Comparison of ENCODE assay signal across 8 mouse cellular contexts in genomic region chr4:54944921-54945430, GRCm38 (mm10). TPM values are rescaled to one million over a fixed set of nuclear protein-coding genes. Genes with fewer than 3 reads are reported as not detected.
DNase-seq lines count a peak whose midpoint lies in the region; ATAC-seq lines count a peak whose summit lies in the region.

Zfp462 (plus strand) TSS chr4:54945048.

- no peaks in the 10 kb centered on the region for H3K36me3 ChIP-seq in forebrain, embryonic 16.5 days (ENCODE audit: control insufficient read depth, insufficient read depth)
- no peaks in the 10 kb centered on the region for H3K36me3 ChIP-seq in hindbrain, embryonic 14.5 days (replicated peaks; ENCODE audit: control insufficient read depth, insufficient read depth)
- H3K36me3 ChIP-seq in midbrain, embryonic 15.5 days (replicated peaks) = no peaks in the 10 kb centered on the region

- under 1% methylated on average over 36 of the region's 43 CpGs for WGBS in forebrain, embryonic 16.5 days
- under 1% methylated on average over 43 of the region's 43 CpGs for WGBS in hindbrain, embryonic 14.5 days
- under 1% methylated on average over 43 of the region's 43 CpGs for WGBS in midbrain, embryonic 15.5 days

- intact Hi-C loops in left cerebral cortex, postnatal 4 days (cut with DNase I) = loop anchor here (5.0 to 10.0 kb wide), 4 partner anchors 297 to 1063 kb away; no protein-coding TSS in a partner anchor

- H3K9me3 ChIP-seq in forebrain, embryonic 16.5 days (ENCODE audit: control insufficient read depth, low read length) = no peaks in the 10 kb centered on the region
- no peaks in the 10 kb centered on the region for H3K9me3 ChIP-seq in hindbrain, embryonic 14.5 days (ENCODE audit: control insufficient read depth, low read length)
- H3K9me3 ChIP-seq in midbrain, embryonic 15.5 days = no peaks in the 10 kb centered on the region

- peak within 1 kb of the TSS; percentile 72 for H3K4me2 ChIP-seq in forebrain, embryonic 16.5 days (ENCODE audit: low read length)
- peak within 1 kb of the TSS; percentile 95 for H3K4me2 ChIP-seq in hindbrain, embryonic 14.5 days (replicated peaks)
- H3K4me2 ChIP-seq in midbrain, embryonic 15.5 days = peak within 1 kb of the TSS; percentile 84

- peak; percentile 11 for DNase-seq in cerebellum, adult 8-10 months
- no peak for DNase-seq in cerebellum, adult 9-10 months
- DNase-seq in adrenal gland, postnatal 36 days = peak; percentile 74 to 81
- peak; percentile 63 for DNase-seq in hindbrain, embryonic 14.5 days (ENCODE audit: low spot score)
- DNase-seq in left cerebral cortex, postnatal 4 days = peak; percentile 59

- H3K4me3 ChIP-seq in forebrain, embryonic 16.5 days (replicated peaks; ENCODE audit: low read length) = peak within 1 kb of the TSS; percentile 90
- H3K4me3 ChIP-seq in hindbrain, embryonic 14.5 days (replicated peaks; ENCODE audit: low read length) = peak within 1 kb of the TSS; percentile 92
- peak within 1 kb of the TSS; percentile 84 for H3K4me3 ChIP-seq in midbrain, embryonic 15.5 days

- peak within 1 kb of the TSS; percentile 86 for H3K9ac ChIP-seq in forebrain, embryonic 16.5 days (replicated peaks; ENCODE audit: low read depth, low read length)
- H3K9ac ChIP-seq in hindbrain, embryonic 14.5 days = peak within 1 kb of the TSS; percentile 97
- peak within 1 kb of the TSS; percentile 96 for H3K9ac ChIP-seq in midbrain, embryonic 15.5 days

- ATAC-seq in forebrain, embryonic 16.5 days = peak; percentile 24
- ATAC-seq in hindbrain, embryonic 14.5 days (ENCODE audit: low FRiP score) = peak; percentile 52
- ATAC-seq in midbrain, embryonic 15.5 days (replicated peaks) = peak; percentile 34
- ATAC-seq in erythroblast, adult 5-6 weeks (replicated peaks; ENCODE audit: low FRiP score, poor library complexity, severe bottlenecking) = no peak

- no peaks in the 10 kb centered on the region for H3K27me3 ChIP-seq in forebrain, embryonic 16.5 days (replicated peaks; ENCODE audit: control insufficient read depth, insufficient read depth, low read length)
- H3K27me3 ChIP-seq in hindbrain, embryonic 14.5 days (ENCODE audit: control insufficient read depth, insufficient read depth, low read length) = no peaks in the 10 kb centered on the region
- H3K27me3 ChIP-seq in midbrain, embryonic 15.5 days (replicated peaks) = no peaks in the 10 kb centered on the region

- H3K27ac ChIP-seq in forebrain, embryonic 16.5 days (ENCODE audit: low read length) = peak within 1 kb of the TSS; percentile 98
- peak within 1 kb of the TSS; percentile 100 for H3K27ac ChIP-seq in hindbrain, embryonic 14.5 days
- peak within 1 kb of the TSS; percentile 99 for H3K27ac ChIP-seq in midbrain, embryonic 15.5 days

- H3K4me1 ChIP-seq in forebrain, embryonic 16.5 days (replicated peaks; ENCODE audit: control insufficient read depth, insufficient read depth, low read length) = no peaks in the 10 kb centered on the region; the same call in 1 of the 2 replicates
- H3K4me1 ChIP-seq in hindbrain, embryonic 14.5 days (replicated peaks; ENCODE audit: control insufficient read depth, insufficient read depth, low read length) = peaks cover 10% of the 10 kb centered on the region
- H3K4me1 ChIP-seq in midbrain, embryonic 15.5 days = 0 out of 2 replicates have a peak, but pooled peaks cover 4% of the 10 kb centered on the region

RNA-seq across cellular contexts. Expression of gene Zfp462, which starts in this region (rescaled TPM):
- total RNA-seq in adrenal gland, postnatal 36 days (2021) = 10 to 100 TPM; 39.9 to 61.7 TPM
- 20.5 and 22.2 TPM in 2 replicates for polyA plus RNA-seq in forebrain, embryonic 16.5 days (2015; fragmentation: Nextera tagmentation; extraction: Ambion mirVana)
- 12.9 and 13.8 TPM in 2 replicates for polyA plus RNA-seq in hindbrain, embryonic 14.5 days (2014; fragmentation: Nextera tagmentation; extraction: Ambion mirVana)
- total RNA-seq in left cerebral cortex, postnatal 4 days (2021) = 100 to 1,000 TPM; 140 to 143 TPM
- polyA plus RNA-seq in midbrain, embryonic 15.5 days (2015; fragmentation: Nextera tagmentation; extraction: Ambion mirVana) = 14.6 and 16.8 TPM in 2 replicates
- 0.84 and 0.96 TPM in 2 replicates for total RNA-seq in erythroblast, adult 5-6 weeks (2015; ENCODE audit: low replicate concordance)
- total RNA-seq in erythroblast, adult 5-6 weeks (2017; ENCODE audit: low replicate concordance) = not detected in 2 replicates

Comparison
In these comparisons a context has a peak if more than half of its experiments do, and no peak if none do; other contexts are left out.
1. RNA of gene Zfp462 (total RNA-seq): 140 to 143 TPM in left cerebral cortex, postnatal 4 days and 39.9 to 61.7 TPM in adrenal gland, postnatal 36 days; 0.84 to 0.96 TPM in erythroblast, adult 5-6 weeks; every median in the first group is over 10 times any median in the second.
2. Peak in every context shown above with its lines, with median percentiles within 50 percentile points of each other: H3K27ac ChIP-seq, H3K4me2 ChIP-seq, H3K4me3 ChIP-seq and H3K9ac ChIP-seq.